Mouse (Mus musculus): ENCODE data around the gene Pdk2.
"Not testable (repeated sequence)": the region's sequence is repeated elsewhere in the genome, so short reads cannot be mapped to it uniquely, and the experiment has no call there.

Pdk2 gene

GRCm38 (mm10) chr11:95027850-95028470 lies 13.2 kb downstream of the Pdk2 start:
- DNase-seq (ENCODE audit: low read depth, low spot score) = no peak

GRCm38 (mm10) chr11:95026849-95027248 lies 14.3 kb downstream of the Pdk2 start:
- DNase-seq (ENCODE audit: low read depth, low spot score) = no peak

- DNase-seq (ENCODE audit: low read depth, low spot score) = no peak
Measured at GRCm38 (mm10) chr11:95026090-95026542, 15.0 kb downstream of the Pdk2 start.

- DNase-seq (ENCODE audit: low read depth, low spot score) = no peak
Measured at GRCm38 (mm10) chr11:95025227-95026012, 15.7 kb downstream of the Pdk2 start.

GRCm38 (mm10) chr11:95024439-95025184 lies 16.5 kb downstream of the Pdk2 start:
- DNase-seq (ENCODE audit: low read depth, low spot score) = no peak

GRCm38 (mm10) chr11:95023481-95023880 lies 17.7 kb downstream of the Pdk2 start:
- DNase-seq (ENCODE audit: low read depth, low spot score) = no peak

GRCm38 (mm10) chr11:95022237-95022992 lies 18.7 kb downstream of the Pdk2 start:
- peak; percentile 40 for DNase-seq (ENCODE audit: low read depth, low spot score)

GRCm38 (mm10) chr11:95015484-95015883 lies 25.7 kb downstream of the Pdk2 start:
- no peak for DNase-seq (ENCODE audit: low read depth, low spot score)

GRCm38 (mm10) chr11:95012487-95012886 lies 28.7 kb downstream of the Pdk2 start:
- DNase-seq (ENCODE audit: low read depth, low spot score) = no peak

GRCm38 (mm10) chr11:95012075-95012474 lies 29.1 kb downstream of the Pdk2 start:
- DNase-seq (ENCODE audit: low read depth, low spot score) = no peak

GRCm38 (mm10) chr11:95011416-95011815 lies 29.7 kb downstream of the Pdk2 start:
- DNase-seq (ENCODE audit: low read depth, low spot score) = no peak

GRCm38 (mm10) chr11:95010841-95011403 lies 30.2 kb downstream of the Pdk2 start:
- DNase-seq (ENCODE audit: low read depth, low spot score) = not testable (repeated sequence)

GRCm38 (mm10) chr11:95010141-95010739 lies 30.9 kb downstream of the Pdk2 start:
- DNase-seq (ENCODE audit: low read depth, low spot score) = peak; percentile 47

GRCm38 (mm10) chr11:95009629-95010014 lies 31.5 kb downstream of the Pdk2 start, which contains the start of gene Samd14:
Gene Samd14, plus strand, starts transcription at chr11:95009879.
- peak; percentile 55 for DNase-seq (ENCODE audit: low read depth, low spot score)

GRCm38 (mm10) chr11:95008661-95009628 lies 32.2 kb downstream of the Pdk2 start:
- no peak for DNase-seq (ENCODE audit: low read depth, low spot score)

GRCm38 (mm10) chr11:95007418-95007817 lies 33.7 kb downstream of the Pdk2 start:
- no peak for DNase-seq (ENCODE audit: low read depth, low spot score)

GRCm38 (mm10) chr11:95006525-95007219 lies 34.5 kb downstream of the Pdk2 start:
- peak; percentile 81 for DNase-seq (ENCODE audit: low read depth, low spot score)

GRCm38 (mm10) chr11:95006038-95006437 lies 35.1 kb downstream of the Pdk2 start:
- no peak for DNase-seq (ENCODE audit: low read depth, low spot score)

GRCm38 (mm10) chr11:95004937-95005198 lies 36.3 kb downstream of the Pdk2 start:
- no peak for DNase-seq (ENCODE audit: low read depth, low spot score)

All from CD4-positive, CD25-positive, alpha-beta regulatory T cell, adult 2 months (primary cell).